8 mouse cellular contexts compared by ENCODE assay signal in genomic region chr10:19185790-19186581, GRCm38 (mm10).
DNase-seq lines count a peak whose midpoint lies in the region; ATAC-seq and TF ChIP-seq lines count a peak whose summit lies in the region.

No protein-coding gene starts in this region.

- no peaks in the 10 kb centered on the region for H3K36me3 ChIP-seq in heart, embryonic 14.5 days (ENCODE audit: control insufficient read depth, insufficient read depth, low read length)
- no peaks in the 10 kb centered on the region for H3K36me3 ChIP-seq in kidney, postnatal 0 days (ENCODE audit: insufficient read depth, low read length)
- no peaks in the 10 kb centered on the region for H3K36me3 ChIP-seq in liver, embryonic 14.5 days (replicated peaks; ENCODE audit: control insufficient read depth, insufficient read depth, low read depth)

- no peak for TF ChIP-seq EP300 in liver, embryonic 14.5 days (IDR thresholded peaks at IDR 0.05; ENCODE audit: low read depth)

- H3K4me3 ChIP-seq in heart, embryonic 14.5 days (ENCODE audit: control insufficient read depth in 1 of 2, insufficient read depth in 1 of 2, low read depth in 1 of 2, low read length in 2 of 2) = peak overlapping the region; percentile 41 to 50
- peak overlapping the region; percentile 19; the same call in 1 of the 2 replicates for H3K4me3 ChIP-seq in kidney, postnatal 0 days (replicated peaks; ENCODE audit: low read depth, low read length)
- peak overlapping the region; percentile 33 to 69 for H3K4me3 ChIP-seq in liver, embryonic 14.5 days (ENCODE audit: insufficient read depth in 1 of 2, low read depth in 2 of 2, low read length in 2 of 2)

- H3K9ac ChIP-seq in heart, embryonic 14.5 days (ENCODE audit: low read length) = peak overlapping the region; percentile 73
- 0 out of 2 replicates have a peak overlapping the region, but pooled peaks have one; percentile 0 for H3K9ac ChIP-seq in kidney, postnatal 0 days (ENCODE audit: low read depth, low read length)
- H3K9ac ChIP-seq in liver, embryonic 14.5 days (replicated peaks) = no peak overlapping the region

- H3K4me2 ChIP-seq in heart, embryonic 14.5 days (ENCODE audit: low read length) = peak overlapping the region; percentile 69
- H3K4me2 ChIP-seq in kidney, postnatal 0 days (ENCODE audit: low read length) = peak overlapping the region; percentile 47
- H3K4me2 ChIP-seq in liver, embryonic 14.5 days (ENCODE audit: low read depth) = peak overlapping the region; percentile 59

- H3K9me3 ChIP-seq in heart, embryonic 14.5 days (ENCODE audit: control insufficient read depth, low read length) = no peaks in the 10 kb centered on the region
- H3K9me3 ChIP-seq in kidney, postnatal 0 days (replicated peaks; ENCODE audit: low read length) = no peaks in the 10 kb centered on the region
- H3K9me3 ChIP-seq in liver, embryonic 14.5 days (ENCODE audit: control insufficient read depth, low read length) = no peaks in the 10 kb centered on the region

- 0 out of 4 replicates have a peak overlapping the region, but pooled peaks of 1 of the 2 experiments have one; percentile 10 for H3K27ac ChIP-seq in heart, embryonic 14.5 days (replicated peaks in 1 of 2; ENCODE audit: control insufficient read depth in 1 of 2, insufficient read depth in 1 of 2, low read depth in 2 of 2, low read length in 2 of 2)
- H3K27ac ChIP-seq in kidney, postnatal 0 days = no peak overlapping the region
- H3K27ac ChIP-seq in liver, embryonic 14.5 days = no peak overlapping the region

- peaks cover 0 to 10% of the 10 kb centered on the region in 2 experiments; a peak in 1 of 4 replicates for H3K4me1 ChIP-seq in heart, embryonic 14.5 days (ENCODE audit: control insufficient read depth in 2 of 2, insufficient read depth in 2 of 2, low read length in 2 of 2)
- no peaks in the 10 kb centered on the region for H3K4me1 ChIP-seq in kidney, postnatal 0 days (replicated peaks; ENCODE audit: insufficient read depth, low read length)
- peaks cover 0 to 5% of the 10 kb centered on the region in 2 experiments; a peak in 1 of 4 replicates for H3K4me1 ChIP-seq in liver, embryonic 14.5 days (replicated peaks; ENCODE audit: control insufficient read depth in 2 of 2, insufficient read depth in 2 of 2, low read length in 1 of 2)

- peak; percentile 87 for DNase-seq in CD8-positive naive resting alpha-beta T cell, adult 2 months (ENCODE audit: low read depth in 2 of 2, low spot score in 2 of 2)
- peak; percentile 59 for DNase-seq in adipocyte (ENCODE audit: low spot score)
- DNase-seq in embryo, embryonic 11.5 days (ENCODE audit: low read depth, low spot score) = peak; percentile 46
- DNase-seq in kidney, postnatal 0 days (ENCODE audit: low spot score) = peak; percentile 95
- peak; percentile 28 to 36 (median 29) for DNase-seq in liver, embryonic 14.5 days (ENCODE audit: low read depth in 3 of 3, low spot score in 3 of 3)
- peak; percentile 83 to 86 for DNase-seq in natural killer cell, adult 2 months (ENCODE audit: low spot score in 2 of 2)
- DNase-seq in thymus, postnatal 14 days = peak; percentile 73

- TF ChIP-seq CTCF in kidney, postnatal 0 days (IDR thresholded peaks at IDR 0.05; ENCODE audit: low read depth) = peak; percentile 96
- peak; percentile 79 for TF ChIP-seq CTCF in liver, embryonic 14.5 days (IDR thresholded peaks at IDR 0.05; ENCODE audit: low read depth)

- H3K27me3 ChIP-seq in heart, embryonic 14.5 days (ENCODE audit: control insufficient read depth, insufficient read depth, low read length) = peaks cover 8% of the 10 kb centered on the region; the same call in 1 of the 2 replicates
- H3K27me3 ChIP-seq in kidney, postnatal 0 days (ENCODE audit: insufficient read depth, low read length) = peaks cover 3% of the 10 kb centered on the region; the same call in 1 of the 2 replicates
- H3K27me3 ChIP-seq in liver, embryonic 14.5 days (ENCODE audit: control insufficient read depth, insufficient read depth, low read length) = no peaks in the 10 kb centered on the region

- WGBS in heart, embryonic 14.5 days = 5% methylated on average over 18 of the region's 18 CpGs
- WGBS in kidney, postnatal 0 days = 8% methylated on average over 18 of the region's 18 CpGs
- 6% methylated on average over 18 of the region's 18 CpGs for WGBS in liver, embryonic 14.5 days (ENCODE audit: insufficient replicate concordance)

- no peak for ATAC-seq in heart, embryonic 14.5 days (ENCODE audit: insufficient number of reproducible peaks, insufficient read depth, low FRiP score, low read depth)
- ATAC-seq in kidney, postnatal 0 days (replicated peaks; ENCODE audit: low FRiP score, low read depth) = peak; percentile 65; the same call in 1 of the 2 replicates
- no peak for ATAC-seq in liver, embryonic 14.5 days (ENCODE audit: insufficient read depth)

Comparison
In these comparisons a context has a peak if more than half of its experiments do, and no peak if none do; other contexts are left out.
1. DNase-seq: peak in every context shown above with its lines; median percentile 95 in kidney, postnatal 0 days; 87 in CD8-positive naive resting alpha-beta T cell, adult 2 months; 84 in natural killer cell, adult 2 months; 73 in thymus, postnatal 14 days; 59 in adipocyte; 46 in embryo, embryonic 11.5 days; 29 in liver, embryonic 14.5 days.